Mouse (Mus musculus) limb, embryonic 12.5 days (tissue): Measurements from ENCODE around the gene Smyd2. TPM values are rescaled to one million over a fixed set of nuclear protein-coding genes. Genes with fewer than 3 reads are reported as not detected.

Experiments
- ATAC-seq: fragments of 200-750 bp; cut with Nextera tagmentation; 2 replicates; pipeline ENCODE4 v1.8.0; 2017; ENCODE audit warnings: low read depth, moderate TSS enrichment; ENCODE audit not compliant: insufficient number of reproducible peaks, insufficient read depth, low FRiP score, low TSS enrichment
- H3K27ac ChIP-seq: fragments of 300-500 bp; sonication (generic); 2 replicates; pipeline ENCODE4 v1.5.1; 2016; ENCODE audit warnings: mild to moderate bottlenecking, moderate library complexity
- H3K27me3 ChIP-seq: fragments of 300-500 bp; sonication (generic); 2 replicates; pipeline ENCODE4 v1.6.1; 2016; ENCODE audit warnings: mild to moderate bottlenecking, moderate library complexity
- H3K36me3 ChIP-seq: fragments of 300-500 bp; sonication (generic); 2 replicates; pipeline ENCODE4 v1.6.1; 2016; ENCODE audit warnings: mild to moderate bottlenecking, moderate library complexity
- H3K4me1 ChIP-seq: fragments of 300-500 bp; sonication (generic); replicated peaks from 2 replicates; pipeline ENCODE4 v1.6.1; 2016
- H3K4me2 ChIP-seq: fragments of 300-500 bp; sonication (generic); 2 replicates; pipeline ENCODE4 v1.6.1; 2016; ENCODE audit warnings: mild to moderate bottlenecking, moderate library complexity
- H3K4me3 ChIP-seq: fragments of 300-500 bp; sonication (generic); replicated peaks from 2 replicates; pipeline ENCODE4 v1.5.1; 2016; ENCODE audit warnings: mild to moderate bottlenecking
- H3K9ac ChIP-seq: fragments of 300-500 bp; sonication (generic); replicated peaks from 2 replicates; pipeline ENCODE4 v1.6.1; 2016; ENCODE audit warnings: mild to moderate bottlenecking, moderate library complexity
- H3K9me3 ChIP-seq: fragments of 300-500 bp; sonication (generic); 2 replicates; pipeline ENCODE4 v1.6.1; 2016; ENCODE audit warnings: mild to moderate bottlenecking, moderate library complexity
- WGBS: fragments of 180-500 bp; shearing (Covaris S2); methylation state at CpG from one replicate; pipeline ENCODE4 v1.1.7; 2016; 5-methylcytosine and 5-hydroxymethylcytosine counted together
- polyA plus RNA-seq: library from polyadenylated mRNA; unstranded; fragments of >200 nt; fragmentation: Nextera tagmentation; extraction: Ambion mirVana; gene quantifications from 2 replicates; pipeline ENCODE4 v1.2.1, GENCODE M21; 2016

Smyd2 gene
- polyA plus RNA-seq, 1 experiment from 2014 or later = 74.3 TPM

DNA sequence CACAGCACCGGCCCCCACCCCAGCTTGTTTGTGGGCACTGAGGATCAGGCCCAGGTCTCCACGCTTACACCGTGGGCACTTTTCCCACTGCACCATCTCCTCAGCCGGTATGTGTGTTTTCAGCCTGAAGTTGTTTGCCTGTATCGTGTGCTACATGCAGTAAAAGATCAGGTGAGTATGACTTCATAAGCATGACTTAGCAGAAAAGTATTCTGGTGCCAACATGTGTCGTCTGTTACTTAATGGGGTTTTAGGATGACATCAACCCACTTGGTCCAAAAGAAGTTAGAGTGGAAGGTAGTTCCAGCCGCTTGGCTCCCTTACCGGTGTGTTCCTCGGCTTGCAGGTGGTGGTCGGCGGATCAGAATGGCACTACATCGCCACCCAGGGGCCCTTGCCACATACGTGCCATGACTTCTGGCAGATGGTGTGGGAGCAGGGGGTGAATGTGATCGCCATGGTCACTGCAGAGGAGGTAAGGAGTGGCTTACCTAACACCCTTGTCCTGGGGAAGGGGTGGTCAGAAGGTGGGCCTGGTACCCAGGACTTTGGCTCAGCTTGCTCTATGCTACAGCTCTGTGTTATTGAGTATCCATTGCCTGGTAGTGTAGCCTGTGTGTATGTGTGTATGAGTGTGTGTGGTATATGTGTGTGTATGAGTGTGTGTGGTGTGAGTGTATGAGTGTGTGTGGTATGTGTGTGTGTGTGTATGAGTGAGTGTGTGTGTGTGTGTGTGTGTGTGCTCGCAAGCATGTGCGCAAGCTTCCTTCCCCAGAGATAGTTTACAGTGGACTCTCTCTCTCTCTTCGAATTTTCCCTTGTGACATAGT is 61.8 kb downstream of the Smyd2 start:
- Histone ChIP-seq H3K27me3 (no peaks in the 10 kb centered on the region), H3K4me1 (peaks cover 8% of the 10 kb centered on the region; the same call in 1 of the 2 replicates), H3K4me3 (no peak overlapping the region), H3K9me3 (no peaks in the 10 kb centered on the region), H3K27ac (peak overlapping the region; percentile 53; the same call in 1 of the 2 replicates), H3K36me3 (peaks cover 70% of the 10 kb centered on the region), H3K9ac (no peak overlapping the region), H3K4me2 (no peak overlapping the region)
- ATAC-seq = no peak
- WGBS = 86% methylated on average over 17 of the region's 17 CpGs

DNA sequence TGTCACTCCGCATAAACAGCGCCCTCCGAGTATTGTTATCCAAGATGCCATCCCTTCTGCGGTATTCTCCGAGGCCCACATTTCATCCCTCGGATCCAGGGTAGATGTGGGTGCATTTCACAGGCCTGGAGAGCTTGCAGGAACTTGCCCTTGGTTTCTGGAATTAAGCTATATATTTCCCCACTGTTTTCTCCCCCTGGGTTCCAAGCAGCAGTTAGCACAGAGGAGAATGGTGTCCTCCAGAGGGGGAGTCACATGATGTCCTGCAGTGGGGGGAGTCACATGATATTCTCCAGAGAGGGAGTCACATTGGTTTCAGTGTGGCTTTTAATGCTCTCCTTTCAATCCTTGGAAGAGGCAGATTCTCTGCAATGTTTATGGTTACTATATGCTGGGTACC is 63.8 kb downstream of the Smyd2 start:
- Histone ChIP-seq H3K4me3 (no peak overlapping the region), H3K36me3 (peaks cover 78% of the 10 kb centered on the region), H3K27ac (no peak overlapping the region), H3K27me3 (no peaks in the 10 kb centered on the region), H3K9ac (no peak overlapping the region), H3K4me2 (no peak overlapping the region), H3K9me3 (no peaks in the 10 kb centered on the region), H3K4me1 (peaks cover 8% of the 10 kb centered on the region)
- 88% methylated on average over 6 of the region's 6 CpGs for WGBS
- no peak for ATAC-seq

DNA sequence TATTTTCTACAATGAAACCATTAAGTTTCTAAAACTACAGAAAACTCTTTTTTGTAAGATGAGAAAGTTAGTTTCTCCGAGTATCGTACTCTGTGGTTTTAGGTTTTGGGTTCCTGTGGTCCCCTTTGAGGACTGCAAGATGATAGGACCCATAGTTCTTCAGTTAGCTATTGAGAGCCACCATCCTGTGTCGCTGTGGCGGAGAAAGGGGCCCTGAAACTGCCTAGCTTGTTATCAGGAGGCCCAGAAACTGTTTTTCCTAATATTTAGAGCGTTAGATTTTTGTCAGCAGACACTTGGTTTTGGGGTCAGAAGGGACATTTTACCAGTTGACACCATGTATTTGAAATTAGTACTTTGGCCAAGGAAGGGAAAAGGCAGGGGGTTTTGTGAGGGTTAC is 66.4 kb downstream of the Smyd2 start:
- H3K36me3 ChIP-seq = peaks cover 81% of the 10 kb centered on the region
- WGBS = 94% methylated on average over 5 of the region's 5 CpGs
- H3K4me2 ChIP-seq = no peak overlapping the region

DNA sequence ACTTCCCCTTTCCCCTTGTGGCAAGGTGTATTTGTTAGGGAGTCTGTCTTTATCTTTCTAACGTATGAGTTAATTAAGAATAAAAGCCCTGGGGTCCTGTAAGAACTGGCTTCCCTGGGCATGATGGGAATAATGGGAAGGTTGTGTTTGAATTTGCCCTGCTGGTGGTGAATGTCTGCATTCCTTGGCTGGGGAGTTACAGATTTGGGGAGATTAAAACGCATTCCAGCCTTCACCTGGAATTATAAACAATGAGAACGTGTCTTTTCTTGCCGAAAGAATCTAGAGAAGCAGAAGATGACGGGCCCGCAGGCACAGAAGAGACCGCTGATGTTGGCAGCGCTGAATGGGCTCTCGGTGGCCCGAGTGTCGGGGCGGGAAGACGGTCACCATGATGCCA is 67.5 kb downstream of the Smyd2 start:
- H3K4me2 ChIP-seq = no peak overlapping the region
- no peaks in the 10 kb centered on the region for H3K9me3 ChIP-seq
- no peaks in the 10 kb centered on the region for H3K27me3 ChIP-seq
- peaks cover 82% of the 10 kb centered on the region for H3K36me3 ChIP-seq
- no peak for ATAC-seq
- no peak overlapping the region for H3K27ac ChIP-seq
- no peak overlapping the region for H3K4me3 ChIP-seq
- no peak overlapping the region for H3K9ac ChIP-seq
- 84% methylated on average over 13 of the region's 13 CpGs for WGBS
- H3K4me1 ChIP-seq = peaks cover 6% of the 10 kb centered on the region; the same call in 1 of the 2 replicates

More for the DNA sequence above, 66.4 kb downstream of the Smyd2 start:
- Histone ChIP-seq H3K4me1 (peaks cover 11% of the 10 kb centered on the region; the same call in 1 of the 2 replicates), H3K27ac (no peak overlapping the region), H3K27me3 (no peaks in the 10 kb centered on the region), H3K4me3 (no peak overlapping the region), H3K9ac (no peak overlapping the region), H3K9me3 (no peaks in the 10 kb centered on the region)
- ATAC-seq = no peak

DNA sequence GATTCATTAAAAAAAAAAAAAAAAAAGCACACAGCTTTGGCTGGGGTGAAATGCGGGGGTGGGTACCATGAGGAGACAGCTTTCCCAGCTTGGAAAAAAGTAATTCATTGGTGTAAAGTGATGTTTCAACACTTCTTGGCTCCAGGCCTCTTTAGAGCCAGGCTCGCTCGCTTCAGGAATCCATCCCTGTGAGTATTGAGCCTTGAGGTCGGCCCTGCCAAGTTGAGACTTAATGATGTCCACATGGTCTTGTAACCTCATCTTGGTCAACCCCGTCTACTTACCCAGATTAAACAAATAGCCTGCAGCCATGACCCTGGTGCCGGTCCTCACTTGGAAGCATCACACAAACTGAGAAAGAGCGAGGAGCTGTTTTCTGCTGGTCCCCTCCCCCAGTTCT is 69.7 kb downstream of the Smyd2 start:
- no peak overlapping the region for H3K9ac ChIP-seq
- H3K27ac ChIP-seq = no peak overlapping the region
- peaks cover 6% of the 10 kb centered on the region; the same call in 1 of the 2 replicates for H3K4me1 ChIP-seq
- no peaks in the 10 kb centered on the region for H3K27me3 ChIP-seq
- no peak overlapping the region for H3K4me3 ChIP-seq
- no peaks in the 10 kb centered on the region for H3K9me3 ChIP-seq
- peaks cover 78% of the 10 kb centered on the region for H3K36me3 ChIP-seq
- no peak overlapping the region for H3K4me2 ChIP-seq
- ATAC-seq = no peak
- 49% methylated on average over 7 of the region's 7 CpGs for WGBS

DNA sequence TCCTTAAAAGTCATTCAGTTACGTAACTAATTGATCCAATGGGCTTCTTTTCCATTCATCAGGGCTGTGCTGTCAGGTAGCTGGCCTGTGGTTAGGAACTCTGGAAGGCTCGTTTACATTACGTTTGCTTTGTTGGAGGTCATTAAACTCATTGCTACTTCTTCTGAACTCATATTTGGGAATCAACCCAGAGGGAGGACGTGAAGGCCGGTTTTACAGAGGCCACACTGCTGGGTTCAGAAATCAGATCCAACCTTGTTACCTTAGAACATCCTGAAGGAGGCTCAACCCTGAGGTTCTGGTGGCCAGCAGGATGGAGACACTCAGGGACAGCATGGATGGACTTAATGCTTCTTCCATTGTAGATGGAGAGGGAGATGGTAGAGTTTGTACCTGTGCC is 70.1 kb downstream of the Smyd2 start:
- Histone ChIP-seq H3K27me3 (no peaks in the 10 kb centered on the region), H3K27ac (no peak overlapping the region), H3K9ac (no peak overlapping the region), H3K9me3 (no peaks in the 10 kb centered on the region), H3K4me1 (peaks cover 6% of the 10 kb centered on the region; the same call in 1 of the 2 replicates), H3K4me2 (no peak overlapping the region), H3K4me3 (no peak overlapping the region), H3K36me3 (peaks cover 78% of the 10 kb centered on the region)
- WGBS = 66% methylated on average over 5 of the region's 5 CpGs
- ATAC-seq = no peak

DNA sequence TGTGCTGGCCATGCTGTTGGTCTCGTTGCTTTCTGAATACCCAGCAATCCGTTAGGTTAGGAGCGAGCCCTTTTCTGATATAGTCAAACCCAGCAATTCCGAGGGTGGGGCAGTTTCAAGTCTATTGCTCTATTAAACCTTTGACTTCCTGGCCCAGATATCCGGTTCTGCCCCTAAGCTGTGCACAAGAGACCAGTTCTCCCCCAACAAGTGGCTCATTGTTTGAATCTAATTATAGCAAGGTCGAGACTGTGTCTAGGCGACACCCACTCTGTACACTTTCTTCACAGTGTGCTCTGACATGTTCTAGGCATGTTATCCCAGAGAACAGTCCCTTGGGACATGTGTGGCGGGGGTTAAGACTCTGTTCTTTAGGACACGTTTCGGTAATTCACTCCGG is 72.6 kb downstream of the Smyd2 start:
- Histone ChIP-seq H3K27me3 (no peaks in the 10 kb centered on the region), H3K4me1 (peaks cover 18% of the 10 kb centered on the region), H3K36me3 (peaks cover 72% of the 10 kb centered on the region), H3K9ac (no peak overlapping the region), H3K27ac (peak overlapping the region; percentile 71), H3K9me3 (no peaks in the 10 kb centered on the region), H3K4me3 (no peak overlapping the region), H3K4me2 (no peak overlapping the region)
- 76% methylated on average over 11 of the region's 11 CpGs for WGBS
- no peak; the same call in 1 of the 2 replicates for ATAC-seq

DNA sequence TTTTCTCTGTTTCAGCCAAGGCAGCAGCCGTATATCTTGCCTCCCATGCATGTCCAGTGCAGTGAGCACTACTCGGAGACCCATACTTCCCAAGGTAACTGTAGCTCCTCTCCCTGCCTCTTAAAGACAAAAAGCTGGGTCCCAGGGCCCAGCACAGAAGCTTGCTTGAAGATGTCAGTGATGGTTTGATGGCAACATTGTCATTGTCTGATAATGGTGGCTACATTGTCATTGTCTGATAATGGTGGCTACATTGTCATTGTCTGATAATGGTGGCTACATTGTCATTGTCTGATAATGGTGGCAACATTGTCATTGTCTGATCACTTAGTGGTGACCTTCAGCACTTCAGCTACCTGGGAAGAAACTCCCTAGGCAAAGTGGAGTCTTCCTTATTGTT is 75.8 kb downstream of the Smyd2 start:
- H3K4me3 ChIP-seq = no peak overlapping the region
- H3K9me3 ChIP-seq = no peaks in the 10 kb centered on the region
- no peak for ATAC-seq
- H3K4me2 ChIP-seq = no peak overlapping the region
- peaks cover 78% of the 10 kb centered on the region for H3K36me3 ChIP-seq
- H3K27ac ChIP-seq = peak overlapping the region; percentile 45; the same call in 1 of the 2 replicates
- no peak overlapping the region for H3K9ac ChIP-seq
- 76% methylated on average over 2 of the region's 2 CpGs for WGBS
- no peaks in the 10 kb centered on the region for H3K27me3 ChIP-seq
- peaks cover 11% of the 10 kb centered on the region for H3K4me1 ChIP-seq

DNA sequence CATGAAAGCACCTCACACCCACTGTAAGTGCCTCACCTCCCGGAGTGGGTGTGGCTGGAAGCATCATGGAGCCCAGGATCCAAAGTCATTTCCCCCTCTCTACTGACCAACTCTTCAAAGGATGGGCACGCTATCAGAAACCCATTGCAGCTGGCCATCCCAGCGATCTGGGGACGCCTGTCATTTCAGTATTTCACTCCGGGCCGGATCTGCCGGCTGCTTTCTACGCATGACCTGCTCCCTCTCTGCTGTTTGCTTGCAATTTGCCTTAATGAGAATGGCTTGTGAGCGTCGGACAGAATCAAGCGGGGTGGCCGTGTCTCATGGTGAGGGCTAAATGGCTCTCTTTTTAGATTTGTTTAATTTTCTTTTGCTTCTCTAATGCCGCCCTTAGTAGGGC is 88.0 kb downstream of the Smyd2 start:
- ATAC-seq = no peak
- Histone ChIP-seq H3K4me2 (no peak overlapping the region), H3K4me1 (peaks cover 10% of the 10 kb centered on the region), H3K4me3 (no peak overlapping the region), H3K36me3 (peaks cover 60% of the 10 kb centered on the region), H3K27me3 (no peaks in the 10 kb centered on the region), H3K9ac (no peak overlapping the region), H3K9me3 (no peaks in the 10 kb centered on the region), H3K27ac (no peak overlapping the region)
- 62% methylated on average over 13 of the region's 13 CpGs for WGBS

DNA sequence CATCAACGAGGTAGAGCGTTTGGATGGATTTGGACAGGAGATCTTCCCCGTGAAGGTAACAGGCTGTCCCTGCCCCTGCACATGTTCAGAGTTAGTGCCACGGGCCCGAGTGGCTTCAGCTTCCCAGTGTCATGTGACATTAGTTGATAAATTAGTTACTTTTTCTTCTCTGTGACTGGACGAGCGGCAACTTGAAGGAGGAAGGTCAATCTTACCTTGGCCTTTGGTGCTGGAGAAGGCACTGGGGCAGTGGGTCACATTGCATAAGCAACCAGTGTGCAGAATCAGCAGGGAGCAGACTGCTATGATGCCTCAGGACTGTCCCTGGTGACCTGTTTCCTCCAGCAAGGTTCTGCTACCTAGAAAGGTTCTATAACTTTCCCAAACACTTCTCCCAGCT is 88.8 kb downstream of the Smyd2 start:
- no peak overlapping the region for H3K9ac ChIP-seq
- no peaks in the 10 kb centered on the region for H3K9me3 ChIP-seq
- H3K27me3 ChIP-seq = no peaks in the 10 kb centered on the region
- peaks cover 10% of the 10 kb centered on the region for H3K4me1 ChIP-seq
- WGBS = 70% methylated on average over 7 of the region's 7 CpGs
- H3K4me2 ChIP-seq = no peak overlapping the region
- no peak overlapping the region for H3K4me3 ChIP-seq
- H3K36me3 ChIP-seq = peaks cover 59% of the 10 kb centered on the region
- ATAC-seq = no peak
- H3K27ac ChIP-seq = no peak overlapping the region

DNA sequence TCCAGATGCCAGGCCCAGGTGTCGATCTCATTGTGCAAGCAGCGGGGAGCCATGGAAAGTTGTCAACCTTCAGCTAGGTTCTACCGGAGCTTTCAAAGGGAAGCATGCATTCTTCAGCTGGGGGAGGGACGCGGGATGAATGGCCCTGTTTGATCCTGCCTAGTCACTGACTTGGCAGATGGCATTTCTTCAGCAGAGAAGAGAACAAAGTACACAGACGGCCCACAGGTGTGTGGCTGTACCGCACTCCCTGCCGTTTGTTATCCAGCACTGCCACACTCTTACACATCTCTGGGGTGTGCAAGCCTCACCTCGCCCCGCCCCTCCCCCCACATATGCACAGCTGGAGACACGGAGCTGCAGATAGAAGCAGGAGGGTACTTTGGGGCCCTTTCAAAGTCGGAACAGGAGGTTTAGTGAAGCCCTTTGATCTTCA is 91.3 kb downstream of the Smyd2 start:
- H3K9ac ChIP-seq = no peak overlapping the region
- H3K36me3 ChIP-seq = peaks cover 57% of the 10 kb centered on the region
- no peaks in the 10 kb centered on the region for H3K27me3 ChIP-seq
- no peak for ATAC-seq
- no peaks in the 10 kb centered on the region for H3K9me3 ChIP-seq
- WGBS = 6% methylated on average over 12 of the region's 12 CpGs
- H3K4me3 ChIP-seq = no peak overlapping the region
- peaks cover 10% of the 10 kb centered on the region for H3K4me1 ChIP-seq
- peak overlapping the region; percentile 31 for H3K4me2 ChIP-seq
- H3K27ac ChIP-seq = peak overlapping the region; percentile 56; the same call in 1 of the 2 replicates
